Mouse (Mus musculus) embryonic facial prominence, embryonic 14.5 days (tissue): ENCODE measurements around the gene Apool. TPM values are rescaled to one million over a fixed set of nuclear protein-coding genes. Genes with fewer than 3 reads are reported as not detected.

Experiments used
- ATAC-seq: fragments of 200-750 bp; cut with Nextera tagmentation; 2 replicates; pipeline ENCODE4 v1.8.0; 2017; ENCODE audit warnings: low read depth, moderate number of reproducible peaks, moderate TSS enrichment
- DNase-seq: peaks from one replicate; pipeline ENCODE4 v3.0.0-alpha.2; 2015; ENCODE audit warnings: low spot score
- H3K27ac ChIP-seq: fragments of 300-500 bp; sonication (generic); replicated peaks from 2 replicates; pipeline ENCODE4 v1.5.1; 2014; ENCODE audit warnings: low read depth, mild to moderate bottlenecking, low read length, moderate library complexity
- H3K27me3 ChIP-seq: fragments of 300-500 bp; sonication (generic); replicated peaks from 2 replicates; pipeline ENCODE4 v1.6.1; 2014; ENCODE audit warnings: low read length; ENCODE audit not compliant: control insufficient read depth, insufficient read depth
- H3K36me3 ChIP-seq: fragments of 300-500 bp; sonication (generic); 2 replicates; pipeline ENCODE4 v1.6.1; 2014; ENCODE audit warnings: low read length, mixed read lengths; ENCODE audit not compliant: control insufficient read depth, insufficient read depth
- H3K4me1 ChIP-seq: fragments of 300-500 bp; sonication (generic); 2 replicates; pipeline ENCODE4 v1.6.1; 2014; ENCODE audit warnings: antibody characterized with exemption, low read length; ENCODE audit not compliant: control insufficient read depth, insufficient read depth
- H3K4me2 ChIP-seq: fragments of 300-500 bp; sonication (generic); 2 replicates; pipeline ENCODE4 v1.6.1; 2014; ENCODE audit warnings: low read depth, mild to moderate bottlenecking, low read length, moderate library complexity, mixed read lengths
- H3K4me3 ChIP-seq: fragments of 300-500 bp; sonication (generic); 2 replicates; pipeline ENCODE4 v1.5.1; 2014; ENCODE audit warnings: low read depth, mild to moderate bottlenecking, low read length
- H3K9ac ChIP-seq: fragments of 300-500 bp; sonication (generic); 2 replicates; pipeline ENCODE4 v1.6.1; 2014; ENCODE audit warnings: low read depth, mild to moderate bottlenecking, low read length, moderate library complexity, mixed read lengths
- H3K9me3 ChIP-seq: fragments of 300-500 bp; sonication (generic); 2 replicates; pipeline ENCODE4 v1.6.1; 2016; ENCODE audit warnings: low read length; ENCODE audit not compliant: control insufficient read depth
- WGBS: fragments of 180-500 bp; shearing (Covaris S2); extraction: QIAGEN DNeasy Blood & Tissue Kit; methylation state at CpG from one replicate; pipeline ENCODE4 v1.1.7; 2014; 5-methylcytosine and 5-hydroxymethylcytosine counted together
- polyA plus RNA-seq: library from polyadenylated mRNA; unstranded; fragments of >200 nt; fragmentation: Nextera tagmentation; extraction: Ambion mirVana; gene quantifications from 2 replicates; pipeline ENCODE4 v1.2.1, GENCODE M21; 2014

Gene Apool
- polyA plus RNA-seq, result 56.7 and 62.1 TPM in 2 replicates

GRCm38 (mm10) chrX:112310804-112311530, at the start of gene Apool:
Apool (plus strand) TSS chrX:112311334.
- 23% methylated on average over 18 of the region's 18 CpGs for WGBS
- ATAC-seq (peak; percentile 96), DNase-seq (peak; percentile 90)
- Histone ChIP-seq H3K27me3 (no peaks in the 10 kb centered on the region), H3K4me3 (peak within 1 kb of the TSS; percentile 58), H3K4me2 (peak within 1 kb of the TSS; percentile 47), H3K9ac (peak within 1 kb of the TSS; percentile 73), H3K27ac (peak within 1 kb of the TSS; percentile 52), H3K4me1 (no peaks in the 10 kb centered on the region), H3K36me3 (no peaks in the 10 kb centered on the region), H3K9me3 (no peaks in the 10 kb centered on the region)

GRCm38 (mm10) chrX:112273550-112273949, 37.6 kb upstream of the Apool start:
- Histone ChIP-seq H3K27ac (no peak overlapping the region), H3K9me3 (no peaks in the 10 kb centered on the region), H3K4me1 (no peaks in the 10 kb centered on the region), H3K9ac (no peak overlapping the region), H3K36me3 (no peaks in the 10 kb centered on the region), H3K4me3 (no peak overlapping the region), H3K27me3 (no peaks in the 10 kb centered on the region), H3K4me2 (no peak overlapping the region)
- ATAC-seq (no peak), DNase-seq (no peak)
- 86% methylated on average over 1 of the region's 1 CpGs for WGBS

GRCm38 (mm10) chrX:112311531-112311887, 375 bp downstream of the Apool start:
- Histone ChIP-seq H3K4me2 (peak overlapping the region; percentile 47), H3K27ac (peak overlapping the region; percentile 52)
- peak; percentile 68 for ATAC-seq

GRCm38 (mm10) chrX:112312094-112312493, 960 bp downstream of the Apool start:
- H3K4me3 ChIP-seq, result peak overlapping the region; percentile 58
- no peaks in the 10 kb centered on the region for H3K4me1 ChIP-seq
- H3K27me3 ChIP-seq, result no peaks in the 10 kb centered on the region
- no peaks in the 10 kb centered on the region for H3K9me3 ChIP-seq
- no peak for ATAC-seq
- H3K4me2 ChIP-seq, result peak overlapping the region; percentile 47
- H3K27ac ChIP-seq, result no peak overlapping the region
- WGBS, result 46% methylated on average over 1 of the region's 1 CpGs
- peak overlapping the region; percentile 73; the same call in 1 of the 2 replicates for H3K9ac ChIP-seq
- H3K36me3 ChIP-seq, result no peaks in the 10 kb centered on the region
- DNase-seq, result no peak

More at GRCm38 (mm10) chrX:112311531-112311887, 375 bp downstream of the Apool start:
- no peak for DNase-seq
- no peaks in the 10 kb centered on the region for H3K36me3 ChIP-seq
- WGBS, result 12% methylated on average over 12 of the region's 12 CpGs
- peak overlapping the region; percentile 58 for H3K4me3 ChIP-seq
- H3K4me1 ChIP-seq, result no peaks in the 10 kb centered on the region
- no peaks in the 10 kb centered on the region for H3K27me3 ChIP-seq
- no peaks in the 10 kb centered on the region for H3K9me3 ChIP-seq
- peak overlapping the region; percentile 73 for H3K9ac ChIP-seq

- no peak overlapping the region for H3K4me3 ChIP-seq
- no peaks in the 10 kb centered on the region for H3K36me3 ChIP-seq
- DNase-seq (no peak), ATAC-seq (no peak)
- no peaks in the 10 kb centered on the region for H3K9me3 ChIP-seq
- H3K4me1 ChIP-seq, result no peaks in the 10 kb centered on the region
- no peaks in the 10 kb centered on the region for H3K27me3 ChIP-seq
- no peak overlapping the region for H3K27ac ChIP-seq
- H3K4me2 ChIP-seq, result no peak overlapping the region
- H3K9ac ChIP-seq, result no peak overlapping the region
These were observed 9.1 kb downstream of the Apool start for GRCm38 (mm10) chrX:112320273-112320672.

- H3K9ac ChIP-seq, result no peak overlapping the region
- H3K4me1 ChIP-seq, result no peaks in the 10 kb centered on the region
- no peak overlapping the region for H3K4me2 ChIP-seq
- no peak overlapping the region for H3K27ac ChIP-seq
- 66% methylated on average over 3 of the region's 3 CpGs for WGBS
- ATAC-seq (no peak), DNase-seq (no peak)
- no peaks in the 10 kb centered on the region for H3K36me3 ChIP-seq
- H3K27me3 ChIP-seq, result no peaks in the 10 kb centered on the region
- no peak overlapping the region for H3K4me3 ChIP-seq
- no peaks in the 10 kb centered on the region for H3K9me3 ChIP-seq
These were observed 28.4 kb downstream of the Apool start for GRCm38 (mm10) chrX:112339486-112339885.

GRCm38 (mm10) chrX:112347467-112348394, 36.6 kb downstream of the Apool start:
- Histone ChIP-seq H3K9me3 (no peaks in the 10 kb centered on the region), H3K4me1 (no peaks in the 10 kb centered on the region), H3K27ac (no peak overlapping the region), H3K9ac (no peak overlapping the region), H3K4me2 (no peak overlapping the region), H3K4me3 (no peak overlapping the region), H3K36me3 (no peaks in the 10 kb centered on the region), H3K27me3 (no peaks in the 10 kb centered on the region)
- DNase-seq, result peak; percentile 9
- 73% methylated on average over 4 of the region's 4 CpGs for WGBS
- ATAC-seq, result 0 out of 2 replicates have a peak, but pooled peaks have one; percentile 4

- no peaks in the 10 kb centered on the region for H3K9me3 ChIP-seq
- 40% methylated on average over 3 of the region's 3 CpGs for WGBS
- ATAC-seq (no peak), DNase-seq (peak; percentile 36)
- no peak overlapping the region for H3K27ac ChIP-seq
- H3K27me3 ChIP-seq, result no peaks in the 10 kb centered on the region
- H3K4me2 ChIP-seq, result no peak overlapping the region
- H3K9ac ChIP-seq, result no peak overlapping the region
- no peak overlapping the region for H3K4me3 ChIP-seq
- no peaks in the 10 kb centered on the region for H3K4me1 ChIP-seq
- no peaks in the 10 kb centered on the region for H3K36me3 ChIP-seq
These were observed 37.3 kb downstream of the Apool start for GRCm38 (mm10) chrX:112348395-112348791.
